Mouse (Mus musculus): ENCODE measurements around the gene Gm10272. TPM values are rescaled to one million over a fixed set of nuclear protein-coding genes. Genes with fewer than 3 reads are reported as not detected.

Gene Gm10272
- not detected in 2 replicates for polyA plus RNA-seq (2016; fragmentation: Nextera tagmentation; extraction: Ambion mirVana)

DNA sequence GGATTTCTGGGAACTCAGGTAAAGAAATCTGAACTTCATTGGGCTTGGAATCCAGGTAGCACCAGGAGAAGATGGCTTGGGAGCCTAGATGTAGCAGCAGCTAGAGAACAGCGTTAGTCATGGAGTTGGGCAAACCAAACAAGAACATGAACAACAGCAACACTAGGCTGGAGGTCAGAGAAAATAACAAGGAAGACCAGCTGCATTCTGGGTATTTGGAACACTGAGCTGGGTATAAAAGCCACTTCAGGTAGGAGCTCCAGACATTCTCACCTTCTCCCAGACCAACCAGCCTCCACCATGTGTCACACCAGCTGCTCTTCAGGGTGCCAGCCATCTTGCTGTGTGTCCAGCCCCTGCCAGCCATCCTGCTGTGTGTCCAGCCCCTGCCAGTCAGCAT, at the start of gene Gm10272:
Gene Gm10272, plus strand, starts transcription at position 301 of the 400 bp plus-strand sequence.
- H3K4me2 ChIP-seq (replicated peaks), result no peak within 1 kb of the TSS
- no peaks in the 10 kb centered on the region for H3K36me3 ChIP-seq
- H3K27ac ChIP-seq (replicated peaks), result no peak within 1 kb of the TSS
- no peak for ATAC-seq (ENCODE audit: low FRiP score, low read depth)
- peaks cover 7% of the 10 kb centered on the region; the same call in 1 of the 2 replicates for H3K9me3 ChIP-seq
- H3K9ac ChIP-seq (replicated peaks), result no peak within 1 kb of the TSS
- WGBS, result 85% methylated on average over 1 of the region's 1 CpGs
- H3K4me3 ChIP-seq, result no peak within 1 kb of the TSS
- H3K4me1 ChIP-seq, result no peaks in the 10 kb centered on the region
- no peaks in the 10 kb centered on the region for H3K27me3 ChIP-seq

DNA sequence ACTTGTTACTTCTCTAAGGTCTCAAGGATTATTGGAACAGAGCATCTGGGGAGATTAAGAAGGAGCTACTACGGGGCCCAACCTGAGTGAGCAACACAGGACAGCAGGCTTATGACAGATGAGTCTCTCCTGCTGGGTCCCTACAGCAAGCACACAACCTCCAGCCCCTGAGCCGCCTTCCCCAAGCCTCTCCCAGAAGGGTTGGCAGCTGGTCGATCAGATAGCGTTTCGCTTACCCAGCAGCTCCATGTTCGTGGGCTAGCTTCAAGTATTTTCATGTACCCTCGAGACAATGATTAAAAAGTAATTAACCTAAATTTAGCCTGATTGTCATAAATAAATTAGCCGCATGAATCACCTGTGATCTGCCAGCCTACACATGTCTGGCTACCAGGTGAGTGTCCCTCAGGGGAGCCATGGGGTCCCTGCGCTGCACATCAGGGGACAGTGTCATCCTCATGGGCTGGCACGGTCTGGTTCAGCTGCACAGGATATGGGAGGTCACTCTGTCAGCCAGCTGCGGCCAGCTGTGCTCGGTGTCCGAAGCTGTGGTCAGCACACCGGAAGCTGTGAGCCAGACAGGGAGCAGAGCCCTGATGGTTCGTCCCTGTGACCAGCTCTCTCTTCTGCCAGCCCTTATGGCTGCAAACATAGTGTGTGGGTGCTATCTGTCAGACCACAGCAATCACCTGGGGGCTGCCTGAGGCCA, 48.0 kb upstream of the Gm10272 start:
- no peaks in the 10 kb centered on the region for H3K4me1 ChIP-seq
- H3K4me2 ChIP-seq (replicated peaks), result no peak overlapping the region
- no peaks in the 10 kb centered on the region for H3K36me3 ChIP-seq
- H3K27me3 ChIP-seq, result no peaks in the 10 kb centered on the region
- 80% methylated on average over 15 of the region's 15 CpGs for WGBS
- H3K9ac ChIP-seq (replicated peaks), result no peak overlapping the region
- H3K27ac ChIP-seq (replicated peaks), result no peak overlapping the region
- no peak for ATAC-seq (ENCODE audit: low FRiP score, low read depth)
- H3K9me3 ChIP-seq, result no peaks in the 10 kb centered on the region
- H3K4me3 ChIP-seq, result no peak overlapping the region

DNA sequence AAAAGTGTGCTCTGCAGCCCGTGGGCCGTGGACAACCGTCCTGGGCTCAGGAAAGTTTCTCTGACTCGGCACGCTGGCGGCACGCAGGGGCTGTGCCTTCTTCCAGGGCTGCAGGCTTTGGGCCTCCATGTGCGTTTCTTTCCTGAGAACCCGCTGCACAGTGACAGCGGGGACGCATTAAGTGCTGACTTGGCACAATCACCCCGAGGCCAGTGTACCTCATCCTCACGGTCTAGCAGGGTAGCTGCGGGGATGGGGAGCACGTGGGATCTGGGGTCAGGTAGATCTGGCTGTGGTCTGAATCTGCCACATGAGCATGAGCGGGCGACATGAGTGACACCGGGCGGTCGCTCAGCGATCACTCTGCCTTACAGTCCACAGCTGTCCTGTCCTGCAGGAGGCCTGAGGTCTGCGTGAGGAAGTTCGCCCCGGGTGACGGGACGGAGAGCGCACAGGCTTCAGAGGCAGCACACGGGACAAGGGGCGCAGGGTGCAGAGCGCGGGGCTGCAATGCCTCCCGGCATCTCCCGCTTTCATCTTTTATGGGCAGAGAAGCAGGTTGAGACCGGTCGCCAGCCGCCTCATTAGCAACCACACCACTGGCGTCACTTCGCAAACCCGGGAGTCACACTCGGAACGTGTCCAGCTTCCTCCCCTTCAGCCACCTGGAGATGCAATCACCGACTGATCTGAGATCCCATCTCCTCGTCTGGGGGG, 42.3 kb upstream of the Gm10272 start:
- Histone ChIP-seq H3K4me1 (no peaks in the 10 kb centered on the region), H3K4me3 (no peak overlapping the region), H3K27me3 (no peaks in the 10 kb centered on the region), H3K9me3 (no peaks in the 10 kb centered on the region), H3K36me3 (no peaks in the 10 kb centered on the region), H3K9ac (replicated peaks) (no peak overlapping the region), H3K4me2 (replicated peaks) (no peak overlapping the region), H3K27ac (replicated peaks) (no peak overlapping the region)
- 62% methylated on average over 43 of the region's 43 CpGs for WGBS
- no peak for ATAC-seq (ENCODE audit: low FRiP score, low read depth)

DNA sequence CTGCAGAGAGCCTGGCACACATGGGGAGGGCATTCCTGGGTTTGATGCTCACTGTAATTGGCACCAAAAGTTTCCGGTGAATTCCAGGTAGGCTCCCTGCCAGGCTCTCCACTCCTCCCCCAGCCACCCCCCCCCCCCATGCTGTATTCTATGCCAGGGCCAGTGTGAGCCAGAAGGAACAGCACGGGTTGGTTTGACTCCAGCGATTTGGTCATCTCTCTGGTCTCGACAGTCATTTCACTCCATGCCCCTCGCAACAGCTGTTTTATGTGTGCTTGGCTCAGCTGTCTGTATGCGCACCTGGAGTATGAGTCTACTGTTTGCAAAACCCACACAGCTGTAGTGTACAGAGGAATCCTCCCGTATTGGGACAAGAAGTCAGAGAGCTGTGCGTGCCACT, 40.1 kb upstream of the Gm10272 start:
- Histone ChIP-seq H3K4me2 (replicated peaks) (no peak overlapping the region), H3K27me3 (no peaks in the 10 kb centered on the region), H3K36me3 (no peaks in the 10 kb centered on the region), H3K9me3 (no peaks in the 10 kb centered on the region), H3K4me1 (no peaks in the 10 kb centered on the region), H3K27ac (replicated peaks) (no peak overlapping the region), H3K4me3 (no peak overlapping the region), H3K9ac (replicated peaks) (no peak overlapping the region)
- WGBS, result 85% methylated on average over 8 of the region's 8 CpGs
- no peak for ATAC-seq (ENCODE audit: low FRiP score, low read depth)

DNA sequence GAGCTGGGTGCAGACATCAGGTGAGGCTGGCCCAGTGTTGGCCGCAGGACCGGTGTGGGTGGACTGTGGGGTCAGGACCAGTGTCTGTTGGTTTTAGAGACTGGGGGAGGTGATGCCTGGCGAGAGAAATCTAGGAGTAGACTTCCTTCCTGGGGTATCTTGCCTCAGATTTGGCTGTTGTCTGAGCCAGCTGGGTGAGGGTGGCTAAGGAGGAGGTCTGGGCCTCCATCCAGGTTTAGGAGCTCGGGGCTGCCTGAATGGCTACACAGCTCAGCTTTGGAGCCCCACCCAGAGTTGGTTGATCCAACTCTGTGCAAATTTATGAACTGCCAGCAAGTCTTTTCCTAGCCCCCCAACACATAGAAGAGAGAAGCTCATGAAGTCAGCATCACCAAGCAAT, 39.0 kb upstream of the Gm10272 start:
- H3K9me3 ChIP-seq, result no peaks in the 10 kb centered on the region
- H3K4me3 ChIP-seq, result no peak overlapping the region
- no peaks in the 10 kb centered on the region for H3K4me1 ChIP-seq
- H3K9ac ChIP-seq (replicated peaks), result no peak overlapping the region
- no peak overlapping the region for H3K27ac ChIP-seq (replicated peaks)
- ATAC-seq (ENCODE audit: low FRiP score, low read depth), result no peak
- H3K36me3 ChIP-seq, result no peaks in the 10 kb centered on the region
- no peaks in the 10 kb centered on the region for H3K27me3 ChIP-seq
- 89% methylated on average over 4 of the region's 4 CpGs for WGBS
- no peak overlapping the region for H3K4me2 ChIP-seq (replicated peaks)

DNA sequence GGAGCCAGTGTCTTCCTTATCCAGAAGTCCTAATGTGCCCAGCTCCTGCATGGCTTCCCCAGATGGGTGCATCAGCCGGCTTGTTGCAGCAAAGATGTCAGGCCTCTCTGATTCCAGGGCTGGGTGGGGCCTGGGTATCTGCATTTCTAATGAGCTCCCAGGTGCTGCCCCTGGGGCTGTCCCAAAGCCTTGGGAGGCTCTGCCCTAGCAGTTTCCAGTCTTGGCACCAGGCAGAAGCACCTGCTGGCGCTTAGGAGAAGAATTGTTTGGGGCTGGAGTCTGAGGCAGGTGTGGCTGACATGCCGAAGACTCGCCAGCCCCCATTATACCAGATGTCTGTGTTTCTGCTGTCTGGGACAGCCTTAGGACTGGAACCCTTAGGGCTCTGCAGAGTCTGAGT, 35.7 kb upstream of the Gm10272 start:
- Histone ChIP-seq H3K4me3 (no peak overlapping the region), H3K4me1 (0 out of 2 replicates have a peak, but pooled peaks cover 6% of the 10 kb centered on the region), H3K36me3 (no peaks in the 10 kb centered on the region), H3K9ac (replicated peaks) (no peak overlapping the region), H3K9me3 (no peaks in the 10 kb centered on the region), H3K4me2 (replicated peaks) (no peak overlapping the region), H3K27ac (replicated peaks) (no peak overlapping the region), H3K27me3 (peaks cover 3% of the 10 kb centered on the region)
- WGBS, result 70% methylated on average over 4 of the region's 4 CpGs
- ATAC-seq (ENCODE audit: low FRiP score, low read depth), result no peak

DNA sequence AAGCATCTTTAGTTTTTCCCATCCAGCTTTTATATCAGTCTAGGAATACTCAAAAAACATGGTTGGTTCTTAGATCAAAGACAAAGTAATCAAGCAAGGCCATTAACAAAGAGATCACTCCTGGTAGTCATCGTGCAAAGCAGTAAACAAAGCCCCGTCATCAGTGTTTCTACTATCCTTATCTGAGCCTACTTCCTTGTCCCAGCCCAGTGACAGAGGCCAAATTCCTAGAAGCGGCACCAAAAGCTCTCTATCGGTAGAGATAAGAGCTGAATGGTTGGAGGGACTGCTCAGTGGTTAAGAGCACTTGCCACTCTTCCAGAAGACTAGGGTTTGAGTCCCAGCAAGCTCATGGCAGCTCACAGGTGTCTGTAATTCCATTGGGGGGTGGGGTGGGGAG, 34.9 kb upstream of the Gm10272 start:
- Histone ChIP-seq H3K4me1 (0 out of 2 replicates have a peak, but pooled peaks cover 6% of the 10 kb centered on the region), H3K9ac (replicated peaks) (no peak overlapping the region), H3K36me3 (no peaks in the 10 kb centered on the region), H3K27me3 (peaks cover 11% of the 10 kb centered on the region), H3K4me2 (replicated peaks) (no peak overlapping the region), H3K27ac (replicated peaks) (no peak overlapping the region), H3K9me3 (no peaks in the 10 kb centered on the region), H3K4me3 (no peak overlapping the region)
- WGBS, result 91% methylated on average over 4 of the region's 4 CpGs
- no peak for ATAC-seq (ENCODE audit: low FRiP score, low read depth)

DNA sequence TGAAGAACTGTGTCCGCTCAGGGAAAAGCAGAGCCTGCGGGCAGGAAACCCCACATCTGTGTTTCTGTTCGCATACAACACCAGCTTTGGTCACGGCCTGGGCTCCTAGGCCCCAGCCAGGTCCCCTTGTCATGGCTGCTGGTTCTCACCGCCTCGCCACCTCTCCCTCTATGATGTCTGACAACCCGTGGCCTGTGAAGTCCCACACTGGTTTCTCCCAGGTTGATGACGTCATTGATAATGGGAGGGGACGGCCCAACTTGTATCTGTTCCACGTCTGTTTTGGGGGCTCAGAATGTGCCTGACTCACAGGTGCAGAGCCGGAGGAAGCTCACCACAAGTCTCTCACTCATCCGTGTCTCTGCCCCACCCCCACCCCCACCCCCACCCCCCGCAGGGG, 32.7 kb upstream of the Gm10272 start:
- Histone ChIP-seq H3K4me1 (peaks cover 20% of the 10 kb centered on the region), H3K9ac (replicated peaks) (no peak overlapping the region), H3K4me3 (no peak overlapping the region), H3K9me3 (no peaks in the 10 kb centered on the region), H3K27ac (replicated peaks) (no peak overlapping the region), H3K4me2 (replicated peaks) (no peak overlapping the region), H3K27me3 (peaks cover 33% of the 10 kb centered on the region), H3K36me3 (no peaks in the 10 kb centered on the region)
- 59% methylated on average over 13 of the region's 13 CpGs for WGBS
- ATAC-seq (ENCODE audit: low FRiP score, low read depth), result no peak

DNA sequence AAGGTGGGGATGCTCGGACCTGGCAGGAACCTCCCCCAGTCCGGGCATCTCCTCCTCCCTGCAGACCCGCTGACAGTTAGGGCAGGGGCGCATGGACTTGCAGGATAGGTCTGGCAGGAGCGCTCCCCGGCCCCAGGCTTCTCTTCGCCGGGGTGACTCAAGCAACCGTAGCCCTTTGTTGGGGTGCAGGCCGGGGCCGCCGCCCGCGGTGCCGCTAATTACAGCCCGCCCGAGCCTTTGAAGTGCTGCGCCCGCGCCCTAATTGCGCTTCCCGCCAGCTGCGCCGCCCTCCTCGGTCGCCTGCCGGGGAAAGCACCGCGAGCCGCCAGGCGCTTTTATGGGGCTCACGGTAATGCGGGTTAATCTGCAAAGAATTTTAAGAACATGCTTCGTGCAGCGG, 28.9 kb upstream of the Gm10272 start:
- H3K4me2 ChIP-seq (replicated peaks), result peak overlapping the region; percentile 60
- peak; percentile 66 for ATAC-seq (ENCODE audit: low FRiP score, low read depth)
- H3K27me3 ChIP-seq, result peaks cover 41% of the 10 kb centered on the region
- H3K9me3 ChIP-seq, result no peaks in the 10 kb centered on the region
- H3K4me1 ChIP-seq, result peaks cover 20% of the 10 kb centered on the region
- 0 out of 2 replicates have a peak overlapping the region, but pooled peaks have one; percentile 39 for H3K27ac ChIP-seq (replicated peaks)
- H3K4me3 ChIP-seq, result peak overlapping the region; percentile 29
- under 1% methylated on average over 35 of the region's 35 CpGs for WGBS
- no peaks in the 10 kb centered on the region for H3K36me3 ChIP-seq
- H3K9ac ChIP-seq (replicated peaks), result no peak overlapping the region

DNA sequence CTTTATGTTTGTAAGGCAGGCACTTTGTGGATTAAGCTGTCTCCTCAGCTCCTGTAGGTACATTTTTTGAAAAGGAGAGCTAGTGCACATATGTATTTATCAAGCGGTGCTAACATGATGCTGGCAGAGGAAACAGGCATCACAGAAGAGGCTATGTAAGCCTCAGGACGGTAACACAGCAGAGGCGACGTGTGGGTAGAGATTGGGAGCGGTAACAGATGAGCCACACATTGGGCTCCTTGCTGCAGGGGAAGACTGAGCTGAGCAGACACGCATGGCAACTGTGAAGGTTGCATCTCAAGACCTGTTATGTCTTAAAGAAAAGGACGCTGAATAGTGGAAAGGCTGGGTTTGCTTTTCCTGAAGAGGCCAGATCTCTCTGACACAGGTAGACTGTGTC, 23.4 kb upstream of the Gm10272 start:
- H3K9me3 ChIP-seq, result no peaks in the 10 kb centered on the region
- H3K4me3 ChIP-seq, result no peak overlapping the region
- no peak overlapping the region for H3K9ac ChIP-seq (replicated peaks)
- no peak overlapping the region for H3K27ac ChIP-seq (replicated peaks)
- peaks cover 51% of the 10 kb centered on the region for H3K27me3 ChIP-seq
- no peaks in the 10 kb centered on the region for H3K36me3 ChIP-seq
- ATAC-seq (ENCODE audit: low FRiP score, low read depth), result no peak
- peaks cover 15% of the 10 kb centered on the region for H3K4me1 ChIP-seq
- 81% methylated on average over 7 of the region's 7 CpGs for WGBS
- H3K4me2 ChIP-seq (replicated peaks), result no peak overlapping the region

DNA sequence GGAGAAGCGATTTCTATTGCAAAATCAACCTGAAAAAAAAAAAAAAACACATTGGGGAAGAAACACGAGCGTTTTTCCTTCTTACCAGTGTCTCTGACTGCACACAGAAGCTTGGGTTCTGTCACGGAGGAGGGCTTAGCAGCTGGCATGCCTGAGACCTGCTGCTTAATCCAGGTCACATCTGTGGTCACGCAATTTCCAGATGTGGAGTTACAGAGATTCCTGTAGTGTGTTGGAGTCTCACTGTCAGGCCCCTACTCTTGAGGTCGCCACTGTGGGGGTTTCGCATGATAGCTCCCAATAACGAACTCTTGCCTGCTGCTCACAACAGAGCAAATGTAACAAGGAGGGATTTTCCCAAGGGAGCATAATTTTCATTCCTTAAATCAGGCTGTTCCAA, 22.2 kb upstream of the Gm10272 start:
- ATAC-seq (ENCODE audit: low FRiP score, low read depth), result no peak
- WGBS, result 37% methylated on average over 8 of the region's 8 CpGs
- H3K27me3 ChIP-seq, result peaks cover 51% of the 10 kb centered on the region
- H3K4me3 ChIP-seq, result no peak overlapping the region
- H3K36me3 ChIP-seq, result no peaks in the 10 kb centered on the region
- no peaks in the 10 kb centered on the region for H3K9me3 ChIP-seq
- no peak overlapping the region for H3K9ac ChIP-seq (replicated peaks)
- H3K4me1 ChIP-seq, result peaks cover 12% of the 10 kb centered on the region; the same call in 1 of the 2 replicates
- H3K4me2 ChIP-seq (replicated peaks), result no peak overlapping the region
- no peak overlapping the region for H3K27ac ChIP-seq (replicated peaks)

DNA sequence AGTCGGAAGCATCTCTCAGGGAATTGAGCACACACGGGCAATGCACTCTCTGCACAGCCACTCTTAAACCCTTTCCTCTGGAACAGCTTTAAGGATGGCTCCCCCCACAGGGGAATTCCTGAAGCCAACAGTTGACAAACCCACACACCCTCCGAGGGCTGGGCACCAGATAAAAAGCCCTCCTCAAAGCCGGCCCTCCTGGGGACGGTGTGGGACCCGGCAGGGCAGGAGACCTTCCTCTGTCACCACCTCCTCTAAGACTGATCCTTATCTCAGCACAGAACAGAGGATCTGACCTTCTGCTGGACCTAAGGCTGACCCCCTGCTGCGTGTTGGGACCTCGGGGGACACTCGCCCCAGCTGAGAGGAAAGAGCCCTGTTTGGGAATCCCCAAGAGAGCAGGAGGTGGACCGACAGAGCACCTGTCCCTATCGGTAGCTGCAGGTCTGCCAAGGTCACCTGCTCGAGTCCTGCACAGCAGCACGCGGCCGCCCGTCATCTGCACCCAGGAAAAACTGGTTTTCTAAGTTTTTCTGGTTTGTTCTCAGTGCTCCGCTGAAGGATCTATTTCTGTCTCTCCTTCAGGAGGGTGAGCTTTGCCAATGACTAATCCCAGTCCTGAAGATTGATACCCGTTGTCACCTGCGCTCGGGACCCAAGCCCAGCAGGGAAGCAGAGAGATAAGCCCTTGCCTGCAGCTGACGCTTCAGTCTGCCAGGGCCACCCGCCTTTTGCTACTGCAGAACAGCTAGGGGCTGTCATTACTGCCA, 20.3 kb upstream of the Gm10272 start, which contains the start of gene Tspear:
Gene Tspear, plus strand, starts transcription at position 675 of the 770 bp plus-strand sequence.
- 8% methylated on average over 20 of the region's 22 CpGs for WGBS
- peaks cover 20% of the 10 kb centered on the region for H3K4me1 ChIP-seq

More for the DNA sequence above, 20.3 kb upstream of the Gm10272 start, which contains the start of gene Tspear:
- no peak for ATAC-seq (ENCODE audit: low FRiP score, low read depth)
- no peak within 1 kb of the TSS for H3K27ac ChIP-seq (replicated peaks)
- no peak within 1 kb of the TSS for H3K9ac ChIP-seq (replicated peaks)
- H3K4me3 ChIP-seq, result no peak within 1 kb of the TSS
- H3K27me3 ChIP-seq, result peaks cover 46% of the 10 kb centered on the region
- H3K9me3 ChIP-seq, result no peaks in the 10 kb centered on the region
- H3K4me2 ChIP-seq (replicated peaks), result no peak within 1 kb of the TSS
- no peaks in the 10 kb centered on the region for H3K36me3 ChIP-seq
